Mouse (Mus musculus) midbrain, embryonic 14.5 days (tissue): ENCODE results near the gene Maf. TPM values are rescaled to one million over a fixed set of nuclear protein-coding genes. Genes with fewer than 3 reads are reported as not detected.

ENCODE experiments used
- ATAC-seq: fragments of 200-750 bp; cut with Nextera tagmentation; 2 replicates; pipeline ENCODE4 v1.8.0; 2017; ENCODE audit warnings: moderate number of reproducible peaks, moderate library complexity; ENCODE audit not compliant: low FRiP score, low TSS enrichment
- DNase-seq: peaks from one replicate; pipeline ENCODE4 v3.0.0-alpha.2; 2015
- H3K27ac ChIP-seq: fragments of 300-500 bp; sonication (generic); replicated peaks from 2 replicates; pipeline ENCODE4 v1.5.1; 2014; ENCODE audit warnings: mild to moderate bottlenecking, low read depth, low read length, moderate library complexity
- H3K27me3 ChIP-seq: fragments of 300-500 bp; sonication (generic); 2 replicates; pipeline ENCODE4 v1.6.1; 2014; ENCODE audit warnings: low read length, control low read depth, mixed read lengths; ENCODE audit not compliant: control insufficient read depth, insufficient read depth
- H3K36me3 ChIP-seq: fragments of 300-500 bp; sonication (generic); 2 replicates; pipeline ENCODE4 v1.6.1; 2014; ENCODE audit warnings: low read length, control low read depth; ENCODE audit not compliant: control insufficient read depth, insufficient read depth
- H3K4me1 ChIP-seq: fragments of 300-500 bp; sonication (generic); 2 replicates; pipeline ENCODE4 v1.6.1; 2014; ENCODE audit warnings: mild to moderate bottlenecking, antibody characterized with exemption, low read length, control low read depth; ENCODE audit not compliant: control insufficient read depth, insufficient read depth
- H3K4me2 ChIP-seq: fragments of 300-500 bp; sonication (generic); 2 replicates; pipeline ENCODE4 v1.6.1; 2014; ENCODE audit warnings: mild to moderate bottlenecking, low read length, moderate library complexity
- H3K4me3 ChIP-seq: fragments of 300-500 bp; sonication (generic); replicated peaks from 2 replicates; pipeline ENCODE4 v1.5.1; 2014; ENCODE audit warnings: low read depth, low read length
- H3K9ac ChIP-seq: fragments of 300-500 bp; sonication (generic); replicated peaks from 2 replicates; pipeline ENCODE4 v1.6.1; 2014; ENCODE audit warnings: mild to moderate bottlenecking, low read length, moderate library complexity
- H3K9me3 ChIP-seq: fragments of 300-500 bp; sonication (generic); 2 replicates; pipeline ENCODE4 v1.6.1; 2016; ENCODE audit warnings: low read length, control low read depth, mixed read lengths; ENCODE audit not compliant: control insufficient read depth
- WGBS: fragments of 180-500 bp; shearing (Covaris S2); extraction: QIAGEN DNeasy Blood & Tissue Kit; methylation state at CpG from one replicate; pipeline ENCODE4 v1.1.7; 2014; 5-methylcytosine and 5-hydroxymethylcytosine counted together
- polyA plus RNA-seq: library from polyadenylated mRNA; unstranded; fragments of >200 nt; fragmentation: Nextera tagmentation; extraction: Ambion mirVana; gene quantifications from 2 replicates; pipeline ENCODE4 v1.2.1, GENCODE M21; 2014

Maf gene
- polyA plus RNA-seq, 1 experiment from 2014 or later: 9.6 TPM

- WGBS: 53% methylated on average over 3 of the region's 3 CpGs
- no peak for DNase-seq
- no peak overlapping the region for H3K4me3 ChIP-seq
- ATAC-seq: no peak
- H3K4me1 ChIP-seq: no peaks in the 10 kb centered on the region
- no peaks in the 10 kb centered on the region for H3K9me3 ChIP-seq
- no peaks in the 10 kb centered on the region for H3K36me3 ChIP-seq
- no peak overlapping the region for H3K9ac ChIP-seq
- no peaks in the 10 kb centered on the region; the same call in 1 of the 2 replicates for H3K27me3 ChIP-seq
- H3K27ac ChIP-seq: no peak overlapping the region
- H3K4me2 ChIP-seq: no peak overlapping the region
These were observed 10.2 kb downstream of the Maf start for GRCm38 (mm10) chr8:115697410-115697809.

- Histone ChIP-seq H3K4me2 (no peak overlapping the region), H3K27ac (no peak overlapping the region), H3K4me3 (no peak overlapping the region), H3K9me3 (no peaks in the 10 kb centered on the region), H3K4me1 (no peaks in the 10 kb centered on the region), H3K36me3 (no peaks in the 10 kb centered on the region), H3K9ac (no peak overlapping the region), H3K27me3 (no peaks in the 10 kb centered on the region; the same call in 1 of the 2 replicates)
- ATAC-seq: no peak
- DNase-seq: no peak
- WGBS: 72% methylated on average over 4 of the region's 4 CpGs
These were observed 10.9 kb downstream of the Maf start for GRCm38 (mm10) chr8:115696661-115697060.

GRCm38 (mm10) chr8:115687349-115687748 is 20.2 kb downstream of the Maf start:
- 79% methylated on average over 9 of the region's 9 CpGs for WGBS
- no peaks in the 10 kb centered on the region; the same call in 1 of the 2 replicates for H3K4me1 ChIP-seq
- no peak overlapping the region for H3K4me3 ChIP-seq
- ATAC-seq (no peak), DNase-seq (no peak)
- no peak overlapping the region for H3K27ac ChIP-seq
- 0 out of 2 replicates have a peak, but pooled peaks cover 4% of the 10 kb centered on the region for H3K27me3 ChIP-seq
- H3K9me3 ChIP-seq: no peaks in the 10 kb centered on the region
- no peak overlapping the region for H3K9ac ChIP-seq
- no peak overlapping the region for H3K4me2 ChIP-seq
- no peaks in the 10 kb centered on the region for H3K36me3 ChIP-seq

- ATAC-seq: no peak; the same call in 1 of the 2 replicates
These were observed 24.3 kb downstream of the Maf start for GRCm38 (mm10) chr8:115683309-115683708.

GRCm38 (mm10) chr8:115679539-115679938 is 28.1 kb downstream of the Maf start:
- Histone ChIP-seq H3K27ac (no peak overlapping the region), H3K4me1 (peaks cover 4% of the 10 kb centered on the region), H3K9me3 (no peaks in the 10 kb centered on the region), H3K9ac (no peak overlapping the region; the same call in 1 of the 2 replicates), H3K4me3 (no peak overlapping the region), H3K4me2 (no peak overlapping the region), H3K27me3 (no peaks in the 10 kb centered on the region), H3K36me3 (no peaks in the 10 kb centered on the region)
- WGBS: 46% methylated on average over 7 of the region's 7 CpGs
- ATAC-seq (no peak), DNase-seq (peak; percentile 66)

More at GRCm38 (mm10) chr8:115683309-115683708, 24.3 kb downstream of the Maf start:
- 30% methylated on average over 7 of the region's 7 CpGs for WGBS
- Histone ChIP-seq H3K27ac (no peak overlapping the region), H3K27me3 (no peaks in the 10 kb centered on the region), H3K4me1 (peaks cover 4% of the 10 kb centered on the region), H3K9me3 (no peaks in the 10 kb centered on the region), H3K4me2 (no peak overlapping the region), H3K4me3 (no peak overlapping the region), H3K9ac (no peak overlapping the region), H3K36me3 (no peaks in the 10 kb centered on the region)
- DNase-seq: peak; percentile 41

GRCm38 (mm10) chr8:115664866-115665265 is 42.7 kb downstream of the Maf start:
- Histone ChIP-seq H3K9me3 (no peaks in the 10 kb centered on the region), H3K9ac (no peak overlapping the region), H3K27me3 (no peaks in the 10 kb centered on the region), H3K4me3 (no peak overlapping the region), H3K4me1 (no peaks in the 10 kb centered on the region), H3K36me3 (no peaks in the 10 kb centered on the region), H3K4me2 (no peak overlapping the region), H3K27ac (no peak overlapping the region)
- no peak for DNase-seq
- 92% methylated on average over 2 of the region's 2 CpGs for WGBS
- no peak for ATAC-seq

- no peaks in the 10 kb centered on the region for H3K4me1 ChIP-seq
- H3K9me3 ChIP-seq: no peaks in the 10 kb centered on the region
- no peak overlapping the region for H3K9ac ChIP-seq
- no peak overlapping the region for H3K4me3 ChIP-seq
- ATAC-seq (no peak), DNase-seq (no peak)
- no peaks in the 10 kb centered on the region for H3K27me3 ChIP-seq
- no peaks in the 10 kb centered on the region for H3K36me3 ChIP-seq
- no peak overlapping the region for H3K27ac ChIP-seq
- no peak overlapping the region for H3K4me2 ChIP-seq
- WGBS: 88% methylated on average over 3 of the region's 3 CpGs
These were observed 57.5 kb downstream of the Maf start for GRCm38 (mm10) chr8:115650110-115650521.

GRCm38 (mm10) chr8:115645139-115645538 is 62.5 kb downstream of the Maf start:
- WGBS: 94% methylated on average over 1 of the region's 1 CpGs
- H3K4me1 ChIP-seq: no peaks in the 10 kb centered on the region

GRCm38 (mm10) chr8:115641936-115642335 is 65.7 kb downstream of the Maf start:
- no peaks in the 10 kb centered on the region for H3K27me3 ChIP-seq
- H3K4me1 ChIP-seq: no peaks in the 10 kb centered on the region
- no peaks in the 10 kb centered on the region for H3K36me3 ChIP-seq
- no peak overlapping the region for H3K9ac ChIP-seq
- WGBS: 93% methylated on average over 5 of the region's 5 CpGs
- no peak overlapping the region for H3K4me3 ChIP-seq
- no peak overlapping the region for H3K4me2 ChIP-seq
- DNase-seq: no peak
- H3K27ac ChIP-seq: no peak overlapping the region
- no peaks in the 10 kb centered on the region for H3K9me3 ChIP-seq
- ATAC-seq: no peak

More at GRCm38 (mm10) chr8:115645139-115645538, 62.5 kb downstream of the Maf start:
- no peak overlapping the region for H3K27ac ChIP-seq
- DNase-seq: no peak
- no peaks in the 10 kb centered on the region for H3K9me3 ChIP-seq
- no peak overlapping the region for H3K4me3 ChIP-seq
- no peak overlapping the region for H3K9ac ChIP-seq
- H3K36me3 ChIP-seq: no peaks in the 10 kb centered on the region
- no peak overlapping the region for H3K4me2 ChIP-seq
- no peaks in the 10 kb centered on the region for H3K27me3 ChIP-seq
- ATAC-seq: no peak
